Mouse (Mus musculus): ENCODE measurements around the gene Tubg2.
"Not testable (repeated sequence)": the region's sequence is repeated elsewhere in the genome, so short reads cannot be mapped to it uniquely, and the experiment has no call there.

Gene Tubg2

DNA sequence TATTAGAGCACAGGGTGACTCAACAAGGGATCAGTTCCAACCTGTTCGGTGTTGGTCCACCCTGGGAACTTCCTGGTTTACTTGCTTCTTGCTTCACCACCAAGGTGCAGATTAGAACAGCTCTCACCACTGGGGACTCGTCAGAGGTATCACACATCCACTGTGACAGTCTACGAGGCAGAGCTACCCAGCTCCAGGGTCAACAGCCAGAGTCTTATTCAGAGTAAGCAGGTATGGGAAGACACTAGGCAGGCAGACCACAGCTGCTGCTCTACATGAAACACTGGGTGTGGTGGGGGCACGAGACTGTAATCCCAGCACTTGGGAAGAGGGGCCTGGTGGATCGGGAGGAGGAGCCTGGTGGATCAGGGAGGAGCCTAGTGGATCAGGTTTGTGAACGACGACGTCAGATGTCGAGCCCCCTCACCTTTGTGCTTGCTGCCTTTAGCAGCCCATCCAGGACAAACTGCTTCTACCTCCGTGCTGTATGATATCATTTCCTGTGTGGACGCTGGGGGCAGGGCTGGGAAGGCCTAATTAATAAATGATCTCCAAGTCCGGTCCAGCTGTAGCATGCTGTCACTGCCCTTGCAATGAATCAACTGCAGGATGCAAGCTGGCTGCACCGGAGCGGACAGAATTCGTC, 17.0 kb upstream of the Tubg2 start:
- DNase-seq (ENCODE audit: low spot score in 2 of 2): no peak

DNA sequence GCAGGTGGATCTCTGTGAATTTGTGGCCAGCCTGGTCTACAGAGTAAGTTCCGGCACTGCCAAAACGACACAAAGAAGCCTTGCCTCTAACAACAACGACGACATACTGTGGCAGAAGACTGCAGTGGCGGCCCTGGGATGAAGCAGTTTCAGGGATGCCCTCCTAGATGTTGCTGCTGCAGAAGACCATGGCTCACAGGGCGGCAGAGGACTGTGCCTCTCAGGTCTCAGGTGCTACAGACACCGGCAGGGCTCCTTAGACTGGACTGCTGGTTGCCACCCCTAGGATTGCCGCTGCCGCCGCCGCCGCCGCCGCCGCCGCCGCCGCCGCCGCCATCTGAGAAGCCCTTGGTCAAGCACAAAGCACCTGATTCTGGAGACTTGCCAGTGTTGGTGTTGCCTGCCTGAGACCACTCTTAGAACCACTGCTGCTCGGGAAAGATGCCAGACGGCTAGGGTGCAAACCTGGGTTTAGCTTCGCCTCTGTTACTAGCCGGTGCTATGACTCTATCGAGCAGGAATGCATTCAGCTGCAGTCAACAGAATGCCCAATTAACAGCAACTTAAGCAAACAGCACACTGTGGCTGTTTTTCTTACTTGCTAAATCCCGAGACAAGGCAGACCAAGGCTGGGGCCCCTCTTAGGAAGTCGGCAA, 15.4 kb upstream of the Tubg2 start:
- no peak for DNase-seq (ENCODE audit: low spot score in 2 of 2)

DNA sequence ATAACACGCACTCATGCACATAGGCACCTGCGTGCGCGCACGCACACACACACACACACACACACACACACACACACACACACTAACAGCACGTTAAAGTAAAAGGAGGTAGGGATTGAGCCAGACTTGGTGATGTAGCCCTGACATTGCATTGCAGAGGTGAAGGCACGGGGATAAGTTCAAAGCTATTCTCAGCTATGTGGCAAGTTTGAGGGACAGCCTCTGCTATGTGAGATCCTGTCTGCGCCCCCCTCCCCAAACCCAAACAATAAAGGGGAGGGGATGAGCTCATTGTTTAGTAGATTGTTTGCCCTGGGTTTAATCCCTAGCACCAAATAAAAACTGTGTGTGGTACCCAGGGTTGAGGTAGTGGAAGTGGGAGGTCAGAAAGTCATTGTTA, 14.6 kb upstream of the Tubg2 start:
- DNase-seq (ENCODE audit: low spot score in 2 of 2): no peak

DNA sequence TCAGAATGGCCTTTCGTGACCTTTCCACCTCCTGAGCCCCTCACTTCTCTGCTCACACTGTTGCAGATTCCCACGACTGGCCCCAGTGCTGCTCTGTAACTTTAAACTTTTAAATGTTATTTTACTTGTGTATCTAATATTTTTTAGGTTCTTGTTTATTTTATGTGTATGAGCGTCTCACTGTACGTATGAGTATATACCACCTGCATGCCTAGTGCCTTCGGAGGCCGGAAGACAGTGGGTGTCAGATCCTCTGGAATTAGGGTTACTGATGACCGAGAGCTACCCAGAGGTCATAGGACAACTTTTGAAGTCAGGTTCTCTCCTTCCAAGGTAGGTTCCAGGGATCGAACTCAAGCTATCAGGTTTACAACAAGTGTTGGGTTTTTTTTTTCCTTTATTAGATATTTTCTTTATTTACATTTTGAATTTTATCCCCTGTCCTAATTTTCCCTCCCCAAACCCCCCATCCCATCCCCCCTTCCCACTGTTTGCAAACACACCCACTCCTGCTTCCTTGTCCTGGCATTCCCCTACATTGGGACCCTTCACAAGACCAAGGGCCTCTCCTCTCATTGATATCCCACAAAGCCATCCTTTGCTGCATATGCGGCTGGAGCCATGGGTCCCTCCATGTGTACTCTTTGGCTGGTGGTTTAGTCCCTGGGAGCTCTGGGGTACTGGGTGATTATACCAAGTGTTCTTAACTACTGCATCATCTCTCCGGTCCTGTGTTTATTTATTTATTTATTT, 13.3 kb upstream of the Tubg2 start:
- no peak for DNase-seq (ENCODE audit: low spot score in 2 of 2)

- peak in 1 of 2 experiments; percentile 43 for DNase-seq (ENCODE audit: low spot score in 2 of 2)
Measured at GRCm38 (mm10) chr11:101143338-101144225, 12.1 kb upstream of the Tubg2 start.

GRCm38 (mm10) chr11:101146377-101146776, 9.3 kb upstream of the Tubg2 start:
- DNase-seq (ENCODE audit: low spot score in 2 of 2): no peak

DNA sequence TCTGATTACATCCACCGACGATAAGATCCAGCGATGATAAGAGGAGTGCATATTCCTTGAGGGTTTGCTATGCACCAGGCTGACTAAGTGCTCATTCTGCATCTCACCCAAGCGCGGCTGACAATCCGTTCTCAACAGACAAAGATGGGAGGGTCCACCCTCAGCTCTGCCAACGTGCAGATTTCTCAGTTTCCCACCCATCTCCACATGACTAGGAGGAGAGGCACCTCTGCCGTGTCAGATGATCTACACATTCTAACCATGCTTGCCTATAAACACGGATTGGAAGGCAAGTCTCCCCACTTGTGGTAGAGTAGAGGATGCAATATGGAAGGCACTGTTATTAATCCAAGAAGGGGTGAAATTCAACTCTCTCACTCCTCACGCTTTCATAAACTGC, 7.0 kb upstream of the Tubg2 start:
- DNase-seq (ENCODE audit: low spot score in 2 of 2): no peak

DNA sequence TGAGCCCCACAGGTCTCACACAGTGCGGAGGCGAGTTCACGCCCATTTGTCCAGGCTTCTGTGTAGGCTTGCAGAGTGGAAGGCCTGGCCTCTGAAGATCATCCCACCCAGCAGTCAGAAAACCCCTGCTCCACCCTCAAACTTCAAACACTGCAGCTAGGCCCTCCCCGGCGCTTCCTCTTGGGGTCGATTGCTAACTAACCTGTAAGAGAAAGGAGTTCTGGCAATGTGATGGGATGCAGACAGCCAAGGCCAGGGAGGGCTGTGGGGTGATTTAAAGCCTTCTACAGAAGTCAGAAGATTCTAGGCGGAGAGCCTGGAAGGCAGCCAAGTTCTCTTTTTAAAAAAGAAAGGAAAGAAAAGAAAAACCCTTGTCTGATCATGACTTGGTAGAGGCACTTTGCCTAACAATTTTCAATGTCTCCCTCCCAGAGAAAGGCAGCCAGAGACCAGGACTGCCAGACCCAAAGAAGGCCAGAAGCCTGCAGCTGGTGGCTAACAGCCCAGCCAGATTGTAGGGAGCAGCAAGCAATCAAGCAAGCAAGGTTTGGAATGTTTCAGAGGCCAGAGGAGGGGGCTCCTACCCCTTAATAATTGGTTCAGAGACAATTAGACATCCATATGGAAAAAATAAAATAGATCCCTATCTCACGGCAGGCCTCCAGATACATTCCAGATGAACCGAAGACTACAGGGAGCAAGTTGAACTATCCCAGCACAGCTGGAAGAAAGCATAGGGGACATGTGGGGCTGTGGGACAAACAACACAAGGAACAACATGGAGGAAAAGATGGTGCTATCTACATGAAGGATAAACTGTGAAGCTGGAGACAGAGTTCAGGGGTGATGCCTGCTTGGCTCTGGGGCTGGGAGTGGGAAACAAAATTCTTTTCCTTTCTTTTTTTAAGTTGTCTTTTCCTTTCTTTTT, 6.3 kb upstream of the Tubg2 start:
- no peak for DNase-seq (ENCODE audit: low spot score in 2 of 2)

- no peak for DNase-seq (ENCODE audit: low spot score in 2 of 2)
Measured at GRCm38 (mm10) chr11:101151063-101151462, 4.6 kb upstream of the Tubg2 start.

- no peak for DNase-seq (ENCODE audit: low spot score in 2 of 2)
Measured at GRCm38 (mm10) chr11:101152825-101153224, 2.9 kb upstream of the Tubg2 start.

GRCm38 (mm10) chr11:101154648-101155047, 1.1 kb upstream of the Tubg2 start:
- DNase-seq (ENCODE audit: low spot score in 2 of 2): no peak

DNA sequence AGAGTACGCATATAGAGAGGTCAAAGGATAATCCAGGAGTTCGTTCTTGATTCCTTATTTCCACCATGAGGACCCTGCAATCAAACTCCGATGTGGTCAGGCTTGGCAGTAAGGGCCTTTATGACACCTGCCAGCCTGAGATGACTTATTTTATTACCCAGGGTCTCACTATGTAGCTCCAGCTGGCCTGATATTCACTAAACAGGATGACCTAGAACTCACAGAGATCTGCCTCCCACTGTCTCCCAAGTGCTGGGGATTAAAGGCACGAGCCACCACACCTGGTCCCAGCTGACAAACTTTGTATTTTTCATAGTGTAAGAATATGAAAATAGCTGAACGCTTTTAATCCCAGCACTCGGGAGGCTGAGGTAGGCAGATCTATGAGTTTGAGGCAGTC, 556 bp upstream of the Tubg2 start:
- DNase-seq (ENCODE audit: low spot score in 2 of 2): no peak

DNA sequence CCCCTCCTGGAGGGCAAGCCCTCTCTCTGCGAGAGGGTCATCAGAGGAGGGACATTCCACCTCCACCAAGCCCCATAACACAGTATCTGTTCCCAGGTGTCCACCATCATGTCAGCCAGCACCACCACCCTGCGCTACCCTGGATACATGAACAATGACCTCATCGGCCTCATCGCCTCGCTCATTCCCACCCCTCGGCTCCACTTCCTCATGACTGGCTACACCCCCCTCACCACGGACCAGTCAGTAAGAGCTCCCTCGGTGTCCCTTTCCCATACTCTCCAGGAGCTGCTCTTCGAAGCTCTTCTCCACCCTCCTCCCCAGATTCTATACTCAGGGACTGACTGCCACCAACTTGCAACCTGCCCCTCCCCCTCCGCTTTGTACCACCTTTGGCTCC, 4.4 kb downstream of the Tubg2 start:
- DNase-seq (ENCODE audit: low spot score in 2 of 2): not testable (repeated sequence)

GRCm38 (mm10) chr11:101160981-101161505, 5.3 kb downstream of the Tubg2 start:
- DNase-seq (ENCODE audit: low spot score in 2 of 2): not testable (repeated sequence)

GRCm38 (mm10) chr11:101161551-101161950, 5.8 kb downstream of the Tubg2 start:
- DNase-seq (ENCODE audit: low spot score in 2 of 2): no peak

- no peak for DNase-seq (ENCODE audit: low spot score in 2 of 2)
Measured at GRCm38 (mm10) chr11:101162301-101162700, 6.6 kb downstream of the Tubg2 start.

GRCm38 (mm10) chr11:101162772-101163171, 7.1 kb downstream of the Tubg2 start:
- DNase-seq (ENCODE audit: low spot score in 2 of 2): no peak

- DNase-seq (ENCODE audit: low spot score in 2 of 2): no peak
Measured at GRCm38 (mm10) chr11:101163476-101164350, 8.0 kb downstream of the Tubg2 start.

DNA sequence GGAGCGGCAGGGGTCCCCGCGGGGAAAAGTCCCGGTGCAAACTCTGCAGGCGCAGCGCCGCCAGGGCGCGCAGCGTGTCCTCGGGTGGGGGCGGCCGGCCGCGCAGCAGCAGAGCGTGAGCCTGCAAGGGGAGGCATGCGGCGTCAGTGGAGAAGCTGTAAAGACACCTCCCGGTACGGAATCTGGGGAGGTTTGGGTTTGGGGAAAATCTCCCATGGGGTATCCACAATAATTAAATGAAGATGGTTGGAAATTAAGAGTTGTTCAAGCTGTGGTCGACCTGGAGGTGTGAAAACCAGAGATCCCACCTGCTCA, 8.6 kb downstream of the Tubg2 start:
- no peak for DNase-seq (ENCODE audit: low spot score in 2 of 2)
